Mouse (Mus musculus) bone marrow macrophage, adult 2 months (primary cell): ENCODE data around the gene Syn3.

Experiments
- CTCF ChIP-seq: IDR thresholded peaks from 2 replicates; pipeline ENCODE4 v1.5.1; 2012; ENCODE audit warnings: low read depth, mild to moderate bottlenecking, low read length, moderate library complexity
- POLR2A ChIP-seq: IDR thresholded peaks from 2 replicates; pipeline ENCODE4 v1.6.1; 2012; ENCODE audit warnings: mild to moderate bottlenecking, low read depth, low read length, borderline replicate concordance

DNA sequence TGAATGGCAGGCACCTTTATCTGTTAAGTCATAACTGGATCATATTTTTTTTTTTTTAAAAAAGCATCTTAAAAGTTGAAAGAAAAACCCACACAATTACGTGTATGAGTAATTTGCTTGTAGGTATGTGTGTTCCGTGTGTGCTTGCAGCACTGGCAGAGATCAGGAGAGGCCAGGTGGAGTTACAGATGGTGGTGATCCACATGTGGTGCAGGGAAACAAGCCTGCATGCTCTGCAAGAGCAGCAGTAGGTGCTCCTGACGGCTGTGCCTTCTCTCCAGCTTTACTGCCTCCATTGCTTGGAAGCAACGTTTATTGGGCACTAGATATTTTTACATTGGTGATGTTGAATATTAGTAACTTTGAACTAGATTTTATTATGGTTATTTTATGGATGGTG lies 455.0 kb downstream of the Syn3 start:
- TF ChIP-seq POLR2A (no peak), CTCF (no peak)
